Comparison of ENCODE assay signal across 10 mouse cellular contexts in the genomic region with DNA sequence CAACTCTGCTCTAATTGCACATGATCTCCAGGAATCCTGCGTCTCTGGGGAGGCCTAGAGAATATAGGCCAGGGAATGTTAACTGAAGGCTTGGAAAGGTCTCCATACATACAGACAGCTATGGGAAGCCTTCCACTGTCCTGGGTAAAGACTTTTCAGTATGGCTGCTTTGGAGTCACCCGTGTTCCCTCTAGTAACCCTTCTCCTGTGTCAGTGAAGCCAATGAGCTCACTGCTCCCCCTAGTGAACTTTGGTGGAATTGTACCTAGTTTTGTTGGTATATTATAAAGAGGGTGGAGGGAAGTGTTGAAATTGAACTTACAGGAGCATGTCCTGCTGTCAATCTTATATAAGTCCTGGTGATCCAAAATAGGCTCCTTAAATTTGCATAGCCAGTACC.
DNase-seq lines count a peak whose midpoint lies in the region; TF ChIP-seq lines count a peak whose summit lies in the region.
"Had no signal": no experiment of that assay in that cellular context is flagged by ENCODE, and none has a peak within 500 bp of the region (broad histone marks: within the 10 kb centered on the region; RNA-seq: fewer than 3 reads in every experiment).

No protein-coding gene starts in this region.

- H3K27ac ChIP-seq in cerebellum, adult 2 months (ENCODE audit: insufficient read depth, low read length): no peak overlapping the region
- H3K27ac ChIP-seq in embryonic facial prominence, embryonic 10.5 days (replicated peaks): no peak overlapping the region

- peak; percentile 40; the same call in 1 of the 2 replicates for TF ChIP-seq CTCF in cerebellum, adult 2 months (IDR thresholded peaks at IDR 0.05; ENCODE audit: borderline replicate concordance, insufficient read depth, low read depth, low read length)

- no peaks in the 10 kb centered on the region for H3K4me1 ChIP-seq in cerebellum, adult 2 months (ENCODE audit: control insufficient read depth, insufficient read depth, low read length)
- H3K4me1 ChIP-seq in embryonic facial prominence, embryonic 10.5 days: no peaks in the 10 kb centered on the region

- H3K27me3 ChIP-seq in cerebellum, adult 2 months (ENCODE audit: control insufficient read depth, insufficient read depth, low read length): no peaks in the 10 kb centered on the region
- no peaks in the 10 kb centered on the region for H3K27me3 ChIP-seq in embryonic facial prominence, embryonic 10.5 days (replicated peaks; ENCODE audit: low read depth, poor library complexity, severe bottlenecking)

- WGBS in cerebellum, adult 2 months: 50% methylated on average over 2 of the region's 2 CpGs
- 63% methylated on average over 2 of the region's 2 CpGs for WGBS in embryonic facial prominence, embryonic 10.5 days

- H3K36me3 ChIP-seq in embryonic facial prominence, embryonic 10.5 days (replicated peaks): no peaks in the 10 kb centered on the region
- H3K36me3 ChIP-seq: G1E had no signal

- DNase-seq in cerebellum, adult 2 months: peak in 1 of 2 experiments; percentile 22
- DNase-seq in cerebellum, adult 9-11 months: no peak
- DNase-seq in ovary, postnatal 14 days (ENCODE audit: low spot score): peak; percentile 36
- DNase-seq in ovary, postnatal 10 days (ENCODE audit: low spot score): no peak
- DNase-seq in embryonic facial prominence, embryonic 10.5 days (ENCODE audit: low spot score): peak; percentile 23
- peak; percentile 46 for DNase-seq in kidney, postnatal 14 days
- peak; percentile 18 for DNase-seq in thymus, postnatal 25 days
- no peak for DNase-seq in layer of hippocampus, adult 8-10 months (ENCODE audit: low spot score in 2 of 2)

- H3K9me3 ChIP-seq in embryonic facial prominence, embryonic 10.5 days: no peaks in the 10 kb centered on the region

- H3K4me3 ChIP-seq in cerebellum, adult 2 months (replicated peaks; ENCODE audit: insufficient read depth, low read depth, low read length): no peak overlapping the region
- H3K4me3 ChIP-seq in embryonic facial prominence, embryonic 10.5 days: no peak overlapping the region
- H3K4me3 ChIP-seq: myocyte had no signal

- no peak for TF ChIP-seq POLR2A in cerebellum, adult 2 months (IDR thresholded peaks at IDR 0.05; ENCODE audit: borderline replicate concordance, insufficient read depth, low read length)

Comparison
In these comparisons a context has a peak if more than half of its experiments do, and no peak if none do; other contexts are left out.
1. DNase-seq: peak in ovary, postnatal 14 days (single experiment), embryonic facial prominence, embryonic 10.5 days (single experiment), kidney, postnatal 14 days (single experiment) and thymus, postnatal 25 days (single experiment); none in cerebellum, adult 9-11 months (single experiment), ovary, postnatal 10 days (single experiment) and layer of hippocampus, adult 8-10 months (0 of 2).